Mouse (Mus musculus): ENCODE measurements at regions not wholly inside any gene's neighbourhood (a gene's known extent, or its start where the extent isn't known, plus 50 kb on each side); places are given as distances from the start of the nearest gene placed in this dataset.

DNA sequence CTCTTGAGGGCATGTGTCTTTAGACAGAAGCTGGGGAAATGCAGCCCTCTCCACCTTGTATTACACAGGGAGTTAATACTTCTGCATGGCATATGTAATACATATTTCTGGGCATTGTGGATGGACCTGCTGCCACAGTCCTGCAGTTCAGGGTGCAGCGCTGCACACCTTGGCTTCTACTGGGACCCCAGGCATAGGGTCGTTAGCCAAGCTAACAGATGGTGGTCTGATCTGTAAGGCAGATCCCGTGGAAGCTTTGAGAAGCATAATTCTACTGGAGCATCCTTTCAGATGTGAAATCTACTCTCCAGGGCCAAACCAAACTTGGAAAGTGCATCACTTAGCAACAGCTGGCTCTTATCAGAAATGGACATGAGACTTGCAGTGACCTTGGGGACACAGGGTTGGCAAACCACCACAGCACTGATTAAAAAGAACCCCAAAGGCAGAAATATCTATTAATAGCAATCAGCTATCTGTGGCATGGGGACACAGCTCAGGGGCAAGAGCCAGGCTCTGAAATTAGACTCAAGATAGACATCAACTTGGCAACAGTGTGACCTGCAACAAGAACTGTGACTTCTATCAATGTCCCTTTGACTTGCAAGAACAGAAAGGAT lies 155.0 kb downstream of the Drd1 start:
- Histone ChIP-seq H3K9ac (replicated peaks) (no peak overlapping the region), H3K27me3 (no peaks in the 10 kb centered on the region), H3K36me3 (no peaks in the 10 kb centered on the region), H3K4me2 (replicated peaks) (no peak overlapping the region), H3K9me3 (peaks cover 4% of the 10 kb centered on the region; the same call in 1 of the 2 replicates), H3K4me1 (replicated peaks) (peaks cover 14% of the 10 kb centered on the region), H3K4me3 (replicated peaks) (no peak overlapping the region), H3K27ac (no peak overlapping the region)
- no peak for ATAC-seq
- 82% methylated on average over 3 of the region's 3 CpGs for WGBS

DNA sequence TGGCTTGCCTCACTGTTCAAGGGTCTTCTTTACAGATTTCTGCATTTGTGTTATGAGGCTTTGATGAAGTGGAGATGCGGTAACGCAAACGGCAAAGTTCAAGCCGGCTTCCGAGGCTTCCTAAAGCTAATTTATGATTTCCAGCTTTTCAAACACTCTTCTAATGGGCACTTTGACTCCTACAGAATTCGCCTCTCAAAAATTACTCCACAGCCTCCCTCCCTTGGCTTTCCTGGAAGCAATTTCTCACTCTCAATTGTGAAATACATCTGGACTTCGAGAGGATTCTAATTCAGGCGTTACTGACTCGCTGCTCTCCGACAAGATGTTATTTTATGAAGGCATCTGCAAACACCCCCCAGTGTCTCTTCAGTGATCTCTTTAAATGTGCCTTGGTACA lies 157.2 kb downstream of the Drd1 start:
- no peak overlapping the region for H3K4me3 ChIP-seq (replicated peaks)
- H3K9ac ChIP-seq (replicated peaks): no peak overlapping the region

GRCm38 (mm10) chr13:53897176-53897575 lies 158.3 kb downstream of the Drd1 start:
- no peak overlapping the region for H3K4me3 ChIP-seq (replicated peaks)
- no peak overlapping the region for H3K27ac ChIP-seq
- H3K36me3 ChIP-seq: no peaks in the 10 kb centered on the region
- H3K27me3 ChIP-seq: no peaks in the 10 kb centered on the region
- no peak overlapping the region for H3K4me2 ChIP-seq (replicated peaks)
- H3K9me3 ChIP-seq: peaks cover 4% of the 10 kb centered on the region; the same call in 1 of the 2 replicates
- H3K4me1 ChIP-seq (replicated peaks): no peaks in the 10 kb centered on the region
- H3K9ac ChIP-seq (replicated peaks): no peak overlapping the region
- ATAC-seq: no peak
- 95% methylated on average over 2 of the region's 2 CpGs for WGBS

More for the DNA sequence above, 157.2 kb downstream of the Drd1 start:
- Histone ChIP-seq H3K9me3 (peaks cover 4% of the 10 kb centered on the region; the same call in 1 of the 2 replicates), H3K4me2 (replicated peaks) (no peak overlapping the region), H3K27me3 (no peaks in the 10 kb centered on the region), H3K36me3 (no peaks in the 10 kb centered on the region), H3K4me1 (replicated peaks) (peaks cover 4% of the 10 kb centered on the region), H3K27ac (no peak overlapping the region)
- no peak for ATAC-seq
- 72% methylated on average over 10 of the region's 10 CpGs for WGBS

DNA sequence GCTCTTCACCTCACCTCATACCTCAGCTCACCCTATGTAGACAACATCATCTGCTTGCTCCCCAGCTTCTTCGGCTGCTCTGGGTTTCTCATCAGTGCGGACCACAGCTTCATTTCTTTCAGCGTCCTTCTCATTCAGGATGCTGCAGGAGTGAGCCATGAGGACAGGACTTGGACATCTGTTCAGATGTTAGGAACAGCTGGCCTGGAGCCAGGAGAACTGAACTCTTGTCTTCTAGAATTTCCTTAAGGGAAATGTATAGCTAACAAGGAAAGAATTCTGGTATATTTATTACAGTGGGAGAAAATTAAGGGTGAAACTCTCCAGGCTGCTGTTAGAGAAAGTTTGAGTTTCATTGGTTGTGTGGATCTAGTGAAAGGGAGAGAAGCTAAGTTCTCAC lies 167.1 kb downstream of the Drd1 start:
- H3K4me2 ChIP-seq (replicated peaks): no peak overlapping the region
- H3K36me3 ChIP-seq: no peaks in the 10 kb centered on the region
- WGBS: 98% methylated on average over 3 of the region's 3 CpGs
- no peaks in the 10 kb centered on the region for H3K27me3 ChIP-seq
- ATAC-seq: no peak
- H3K9ac ChIP-seq (replicated peaks): no peak overlapping the region
- H3K4me3 ChIP-seq (replicated peaks): no peak overlapping the region
- no peaks in the 10 kb centered on the region for H3K4me1 ChIP-seq (replicated peaks)
- no peak overlapping the region for H3K27ac ChIP-seq
- H3K9me3 ChIP-seq: no peaks in the 10 kb centered on the region

GRCm38 (mm10) chr13:53885756-53886155 lies 169.7 kb downstream of the Drd1 start:
- no peaks in the 10 kb centered on the region for H3K9me3 ChIP-seq
- ATAC-seq: no peak
- no peak overlapping the region for H3K9ac ChIP-seq (replicated peaks)
- no peaks in the 10 kb centered on the region for H3K4me1 ChIP-seq (replicated peaks)
- no peak overlapping the region for H3K4me3 ChIP-seq (replicated peaks)
- H3K4me2 ChIP-seq (replicated peaks): no peak overlapping the region
- WGBS: 83% methylated on average over 10 of the region's 10 CpGs
- no peaks in the 10 kb centered on the region for H3K36me3 ChIP-seq
- no peak overlapping the region for H3K27ac ChIP-seq
- H3K27me3 ChIP-seq: no peaks in the 10 kb centered on the region

GRCm38 (mm10) chr13:53883206-53883605 lies 172.3 kb downstream of the Drd1 start:
- Histone ChIP-seq H3K9me3 (no peaks in the 10 kb centered on the region), H3K9ac (replicated peaks) (no peak overlapping the region), H3K4me3 (replicated peaks) (no peak overlapping the region), H3K4me2 (replicated peaks) (no peak overlapping the region), H3K27me3 (no peaks in the 10 kb centered on the region), H3K4me1 (replicated peaks) (0 out of 2 replicates have a peak, but pooled peaks cover 2% of the 10 kb centered on the region), H3K27ac (no peak overlapping the region), H3K36me3 (no peaks in the 10 kb centered on the region)
- no peak for ATAC-seq
- 91% methylated on average over 6 of the region's 6 CpGs for WGBS

DNA sequence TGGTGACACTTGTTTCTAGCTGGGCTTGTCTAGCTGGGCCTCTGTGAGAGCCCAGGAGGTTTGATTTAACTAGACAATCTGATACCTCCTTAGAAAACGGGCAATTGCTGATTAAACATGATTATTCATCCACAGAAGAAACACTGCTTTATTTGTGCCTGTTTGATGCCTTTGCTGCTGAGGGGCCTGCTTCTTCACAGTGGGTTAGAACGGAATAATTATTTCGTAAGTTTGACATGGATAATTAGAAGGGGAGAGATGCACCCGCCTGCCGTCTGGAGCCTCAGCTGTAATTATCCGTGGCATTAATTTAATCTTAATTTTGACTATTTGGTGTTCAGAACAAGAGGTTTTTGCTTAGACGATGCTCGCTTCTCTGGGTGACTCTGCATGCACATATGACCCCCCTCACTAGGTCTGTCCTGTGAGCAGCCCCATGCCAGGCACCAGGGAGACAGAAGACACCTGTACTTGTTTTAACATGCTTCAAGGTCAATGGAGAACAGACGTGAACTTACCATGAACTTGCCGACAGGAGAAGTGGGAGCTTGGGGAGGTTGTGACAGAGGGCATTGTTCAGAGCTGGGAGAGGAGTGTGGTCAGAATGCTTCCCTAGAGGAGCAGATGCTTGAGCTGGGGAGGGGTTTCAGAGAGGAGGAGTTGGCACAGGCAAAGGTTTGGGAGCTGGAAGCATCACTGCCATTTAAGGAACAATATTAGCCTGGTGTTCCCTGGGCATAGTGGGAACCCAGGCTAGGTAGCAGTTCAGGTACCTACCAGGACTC lies 174.8 kb downstream of the Drd1 start:
- Histone ChIP-seq H3K36me3 (no peaks in the 10 kb centered on the region), H3K27ac (no peak overlapping the region), H3K4me2 (replicated peaks) (no peak overlapping the region), H3K4me3 (replicated peaks) (no peak overlapping the region), H3K9ac (replicated peaks) (no peak overlapping the region), H3K27me3 (no peaks in the 10 kb centered on the region), H3K9me3 (no peaks in the 10 kb centered on the region), H3K4me1 (replicated peaks) (0 out of 2 replicates have a peak, but pooled peaks cover 2% of the 10 kb centered on the region)
- no peak for ATAC-seq
- WGBS: 64% methylated on average over 10 of the region's 10 CpGs

- no peak for ATAC-seq
- H3K4me1 ChIP-seq (replicated peaks): 0 out of 2 replicates have a peak, but pooled peaks cover 2% of the 10 kb centered on the region
- no peak overlapping the region for H3K4me2 ChIP-seq (replicated peaks)
- H3K9me3 ChIP-seq: no peaks in the 10 kb centered on the region
- no peak overlapping the region for H3K9ac ChIP-seq (replicated peaks)
- H3K27me3 ChIP-seq: no peaks in the 10 kb centered on the region
- H3K4me3 ChIP-seq (replicated peaks): no peak overlapping the region
- WGBS: 73% methylated on average over 4 of the region's 4 CpGs
- no peaks in the 10 kb centered on the region for H3K36me3 ChIP-seq
- H3K27ac ChIP-seq: no peak overlapping the region
Observed at GRCm38 (mm10) chr13:53875546-53875945, 180.0 kb downstream of the Drd1 start.

DNA sequence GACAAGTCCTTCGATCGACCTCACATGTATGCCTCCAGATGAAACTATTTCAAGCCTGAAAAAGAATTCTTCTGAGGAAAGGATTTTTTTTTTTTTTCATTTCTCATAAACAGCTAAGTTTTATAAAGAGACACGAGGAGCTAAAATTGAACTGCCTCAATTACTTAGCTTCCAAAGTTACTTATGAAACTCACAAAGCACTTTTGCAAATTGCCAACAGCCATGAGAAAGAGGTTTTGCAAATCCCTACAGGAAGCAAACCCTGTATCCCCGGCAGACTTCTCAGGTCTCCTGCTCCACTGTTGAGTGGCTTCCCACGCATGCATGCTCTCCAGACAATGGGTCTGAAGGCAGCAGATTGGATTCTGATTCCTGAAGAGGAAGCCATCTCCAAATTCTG lies 190.2 kb downstream of the Drd1 start:
- H3K27ac ChIP-seq: no peak overlapping the region
- no peak overlapping the region for H3K9ac ChIP-seq (replicated peaks)
- H3K27me3 ChIP-seq: no peaks in the 10 kb centered on the region
- ATAC-seq: no peak
- H3K4me2 ChIP-seq (replicated peaks): no peak overlapping the region
- 88% methylated on average over 5 of the region's 5 CpGs for WGBS
- no peak overlapping the region for H3K4me3 ChIP-seq (replicated peaks)
- no peaks in the 10 kb centered on the region for H3K36me3 ChIP-seq
- no peaks in the 10 kb centered on the region for H3K9me3 ChIP-seq
- H3K4me1 ChIP-seq (replicated peaks): 0 out of 2 replicates have a peak, but pooled peaks cover 2% of the 10 kb centered on the region

GRCm38 (mm10) chr13:53862336-53862735 lies 193.2 kb downstream of the Drd1 start:
- Histone ChIP-seq H3K36me3 (no peaks in the 10 kb centered on the region), H3K9ac (replicated peaks) (no peak overlapping the region), H3K4me2 (replicated peaks) (no peak overlapping the region), H3K9me3 (no peaks in the 10 kb centered on the region), H3K27ac (no peak overlapping the region), H3K4me1 (replicated peaks) (0 out of 2 replicates have a peak, but pooled peaks cover 2% of the 10 kb centered on the region), H3K4me3 (replicated peaks) (no peak overlapping the region), H3K27me3 (no peaks in the 10 kb centered on the region)
- WGBS: 65% methylated on average over 4 of the region's 4 CpGs
- ATAC-seq: no peak

DNA sequence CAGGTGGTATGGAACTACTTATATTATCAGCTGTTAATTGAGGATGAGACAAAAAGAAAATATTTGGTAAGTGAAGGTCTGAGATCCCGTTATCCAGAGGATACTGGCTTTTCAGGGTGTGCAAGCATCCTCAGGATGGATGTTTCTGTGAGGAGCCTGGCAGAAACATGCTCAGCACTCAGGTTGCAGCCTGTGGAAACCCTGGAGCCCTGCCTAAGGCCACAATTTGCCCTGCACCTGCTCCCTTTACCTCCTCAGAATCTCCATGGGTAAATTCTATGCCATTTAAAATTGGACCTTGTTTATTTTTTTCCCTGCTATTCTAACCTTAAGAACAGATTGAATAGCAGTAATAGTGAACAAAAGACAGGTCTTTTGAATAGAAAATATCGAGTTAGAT lies 201.3 kb downstream of the Drd1 start:
- H3K4me2 ChIP-seq (replicated peaks): no peak overlapping the region
- no peak overlapping the region for H3K4me3 ChIP-seq (replicated peaks)
- no peak overlapping the region for H3K9ac ChIP-seq (replicated peaks)
- H3K27ac ChIP-seq: no peak overlapping the region
- no peak for ATAC-seq
- no peaks in the 10 kb centered on the region for H3K9me3 ChIP-seq
- no peaks in the 10 kb centered on the region for H3K36me3 ChIP-seq
- H3K4me1 ChIP-seq (replicated peaks): no peaks in the 10 kb centered on the region
- WGBS: 58% methylated on average over 2 of the region's 2 CpGs
- H3K27me3 ChIP-seq: no peaks in the 10 kb centered on the region

DNA sequence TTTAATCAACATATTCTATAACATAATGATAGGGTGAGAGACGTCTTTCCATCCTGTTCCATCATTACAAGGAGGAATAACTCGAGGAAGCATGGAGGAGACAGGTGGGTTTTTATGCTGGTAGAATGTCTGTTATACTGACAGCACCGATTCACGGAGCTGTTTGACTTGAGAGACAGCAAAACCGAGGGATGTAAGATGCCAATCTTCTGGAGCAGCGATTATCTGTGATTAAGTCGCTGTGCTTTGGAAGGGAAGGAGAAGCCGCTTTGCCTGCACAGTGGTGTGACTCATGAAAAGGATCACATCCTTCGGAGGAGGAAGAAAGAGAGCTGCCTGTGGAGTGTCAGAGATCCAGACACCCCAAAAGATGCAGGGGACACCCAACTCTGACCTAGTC lies 205.4 kb downstream of the Drd1 start:
- no peak for ATAC-seq
- no peaks in the 10 kb centered on the region for H3K27me3 ChIP-seq
- no peaks in the 10 kb centered on the region for H3K36me3 ChIP-seq
- no peaks in the 10 kb centered on the region for H3K4me1 ChIP-seq (replicated peaks)
- 74% methylated on average over 9 of the region's 9 CpGs for WGBS
- no peak overlapping the region for H3K9ac ChIP-seq (replicated peaks)
- no peaks in the 10 kb centered on the region for H3K9me3 ChIP-seq
- H3K4me2 ChIP-seq (replicated peaks): no peak overlapping the region
- H3K4me3 ChIP-seq (replicated peaks): no peak overlapping the region
- H3K27ac ChIP-seq: no peak overlapping the region

Data from midbrain, embryonic 13.5 days (tissue).